Mouse (Mus musculus): Measurements from ENCODE around the gene Plcb4.

Gene Plcb4

DNA sequence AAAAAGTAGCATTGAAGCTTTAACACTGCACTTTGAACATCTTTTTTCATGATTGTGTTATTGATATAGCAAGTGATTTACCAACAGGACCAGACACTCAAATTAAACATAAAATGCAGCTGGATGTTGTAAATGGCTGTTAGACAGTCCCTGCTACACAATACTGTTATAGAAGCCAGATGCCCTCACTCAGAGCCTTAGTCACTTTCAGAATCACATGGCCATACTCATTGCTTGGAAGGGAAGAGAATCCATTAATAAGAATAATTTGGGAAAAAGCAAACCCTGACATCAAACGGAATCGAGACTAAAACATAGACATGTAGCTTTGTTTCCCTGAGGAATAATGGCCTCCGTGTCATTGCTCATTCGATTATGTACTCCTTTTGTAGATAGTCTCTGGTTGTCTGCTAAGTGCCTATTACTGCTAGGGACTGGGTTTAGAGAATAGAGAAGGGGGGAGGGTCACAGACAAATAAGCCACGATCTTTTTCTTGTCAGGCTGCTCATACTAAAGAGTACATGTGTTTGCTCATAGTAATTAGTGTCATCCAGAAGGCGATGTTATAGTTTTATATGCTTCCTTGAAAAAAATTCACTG, 197.2 kb downstream of the Plcb4 start:
- in situ Hi-C loops (cut with MboI) = no loop called here

DNA sequence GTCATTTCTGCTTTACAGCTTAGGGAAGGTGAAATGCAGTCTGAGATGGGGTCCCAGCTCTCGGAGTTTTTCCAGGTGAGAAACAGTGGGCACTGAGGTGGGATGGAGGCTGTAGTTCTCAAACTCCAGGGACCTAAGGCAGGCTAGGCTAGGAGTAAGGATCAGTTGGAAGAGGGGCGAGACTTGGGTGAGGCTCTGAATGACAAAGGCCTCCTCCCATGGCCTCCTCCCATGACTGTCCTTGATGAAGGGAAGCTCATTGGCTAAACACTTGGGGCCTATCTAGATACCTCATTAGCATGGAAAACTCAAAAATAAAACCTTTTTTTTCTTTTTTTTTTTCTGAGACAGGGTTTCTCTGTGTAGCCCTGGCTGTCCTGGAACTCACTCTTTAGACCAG, 198.0 kb downstream of the Plcb4 start:
- in situ Hi-C loops (cut with MboI) = no loop called here

DNA sequence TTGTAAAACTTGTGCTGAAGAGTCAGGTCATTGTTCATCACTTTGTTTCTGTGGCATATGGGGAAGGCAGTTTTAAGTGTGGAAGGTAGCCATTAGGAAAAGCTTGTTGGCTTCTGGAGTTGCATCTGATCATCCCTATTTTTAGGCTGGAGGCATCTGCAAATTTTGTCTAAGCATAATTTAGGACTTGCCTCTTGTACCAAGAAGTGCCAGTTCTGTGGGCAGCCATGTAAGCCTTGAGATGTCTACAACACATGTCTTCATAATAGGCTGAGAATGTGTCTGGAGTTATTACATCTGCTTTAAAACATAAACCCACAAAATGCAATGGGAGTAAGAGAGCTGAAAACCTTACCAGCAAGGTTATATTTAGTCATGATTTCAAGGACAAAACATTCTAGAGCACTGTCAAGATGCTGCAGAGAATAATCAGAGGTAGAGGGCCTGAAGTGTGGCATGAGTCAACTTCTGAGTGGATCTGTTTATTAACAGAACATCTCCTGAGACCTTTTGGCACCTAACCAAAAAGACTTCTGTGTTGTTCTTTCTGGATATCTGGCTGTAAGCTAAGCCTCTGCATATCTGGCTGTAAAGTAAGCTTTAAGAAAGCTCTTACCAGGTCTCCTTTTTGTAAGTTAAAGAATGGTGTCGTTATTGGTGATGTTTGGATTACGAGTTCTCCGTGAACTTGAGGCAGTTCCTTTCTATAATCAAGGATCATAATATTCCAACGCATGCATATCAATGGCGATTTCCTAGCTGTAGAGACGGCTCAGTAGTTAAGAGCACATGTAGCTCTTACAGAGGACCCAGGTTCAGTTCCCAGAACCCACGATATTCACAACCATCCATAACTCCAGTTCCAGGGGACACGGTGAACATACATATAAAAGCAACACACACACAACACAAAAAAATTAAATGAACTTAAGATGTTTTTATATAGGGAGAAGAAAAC, 203.0 kb downstream of the Plcb4 start:
- in situ Hi-C loops (cut with MboI) = no loop called here

DNA sequence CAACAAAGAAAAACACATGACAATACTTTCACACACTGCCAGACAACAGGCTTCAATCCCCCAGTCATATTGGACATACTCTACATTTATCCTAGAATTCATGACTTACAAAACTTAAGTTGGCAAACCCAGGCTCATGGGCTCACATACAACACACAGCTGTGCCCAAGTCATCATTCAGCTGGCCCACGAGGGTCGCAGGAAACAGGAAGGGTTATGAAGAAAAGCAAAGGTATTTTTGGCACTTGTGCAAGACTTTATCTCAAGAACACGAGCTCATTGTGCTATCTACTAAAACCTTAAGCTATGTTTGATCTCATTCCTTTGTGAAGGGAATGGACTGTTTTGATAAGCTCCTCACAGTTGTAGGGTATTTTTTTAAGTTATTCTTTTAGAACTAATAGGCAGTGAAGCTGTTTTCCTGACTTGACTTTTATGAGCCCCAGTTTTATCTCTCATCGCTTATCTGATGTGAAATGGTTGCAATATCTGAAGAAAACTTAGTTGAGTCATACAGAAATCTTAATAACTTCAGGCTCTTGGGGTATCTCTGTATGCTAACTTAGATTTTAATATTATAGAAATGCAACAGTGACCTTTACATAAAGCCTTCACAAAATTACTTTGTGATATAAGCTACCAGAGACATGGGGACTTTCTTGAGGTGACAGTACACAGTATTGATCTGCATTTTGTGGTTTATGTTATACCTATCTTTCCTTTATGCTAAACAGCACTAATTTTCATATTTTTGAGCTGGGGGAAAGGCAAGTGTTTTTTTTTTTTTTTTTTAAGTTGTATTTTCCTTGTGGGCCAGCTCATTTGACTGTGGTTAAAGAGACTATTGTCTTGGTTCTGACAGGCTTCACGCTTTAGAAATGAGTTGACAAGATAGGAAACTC, 203.9 kb downstream of the Plcb4 start:
- in situ Hi-C loops (cut with MboI) = no loop called here

DNA sequence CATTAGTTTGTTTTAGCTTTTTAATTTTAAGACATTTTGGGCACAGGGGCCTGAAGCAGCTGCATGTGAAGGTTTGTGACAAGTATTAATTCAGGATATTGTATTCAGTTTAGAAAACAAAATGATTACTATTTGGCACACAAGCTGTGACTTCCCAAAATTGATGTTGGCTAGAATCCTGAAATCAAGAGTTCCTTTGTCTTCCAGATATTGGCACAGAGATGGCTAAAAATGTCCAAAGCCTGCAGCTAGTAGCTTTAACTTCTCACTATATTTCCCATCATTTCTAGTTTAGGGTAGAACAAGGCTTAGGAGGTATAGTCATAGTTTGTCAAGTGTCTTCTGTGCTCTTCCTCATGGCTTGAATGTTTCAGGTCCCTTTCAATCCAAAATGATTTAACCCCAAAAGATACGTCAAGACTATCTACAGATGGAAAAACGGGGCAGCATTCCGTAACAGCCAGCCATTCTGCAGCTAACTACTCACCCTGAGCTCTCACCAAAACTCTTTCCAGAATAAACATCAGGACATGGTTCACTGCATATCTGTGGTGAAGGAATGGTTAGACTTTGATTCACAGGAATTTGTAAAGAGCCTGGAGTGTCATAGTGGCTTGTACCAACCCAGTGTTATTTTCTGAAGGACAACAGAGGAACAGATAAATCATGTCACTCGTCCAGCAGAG, 204.7 kb downstream of the Plcb4 start:
- in situ Hi-C loops (cut with MboI) = no loop called here

DNA sequence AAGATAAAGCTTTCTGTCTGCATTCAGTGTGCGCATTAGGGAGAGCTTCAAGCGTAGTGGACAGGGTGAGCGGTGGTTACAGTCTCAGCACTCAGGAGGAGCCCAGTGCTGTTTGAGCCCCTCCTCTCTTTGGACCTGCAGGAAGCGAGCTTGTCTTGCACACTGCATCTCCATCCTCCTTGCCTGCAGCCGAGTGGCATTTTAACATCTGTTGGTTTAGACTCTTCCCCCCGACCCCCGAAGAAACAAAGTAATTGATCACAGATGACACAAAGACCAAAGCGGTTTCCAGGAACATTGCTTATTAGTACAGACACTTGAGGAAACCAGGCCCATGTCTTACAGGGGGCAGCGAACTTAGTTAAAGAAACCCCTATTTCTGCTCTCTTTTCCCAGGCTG, 207.6 kb downstream of the Plcb4 start:
- in situ Hi-C loops (cut with MboI) = no loop called here

DNA sequence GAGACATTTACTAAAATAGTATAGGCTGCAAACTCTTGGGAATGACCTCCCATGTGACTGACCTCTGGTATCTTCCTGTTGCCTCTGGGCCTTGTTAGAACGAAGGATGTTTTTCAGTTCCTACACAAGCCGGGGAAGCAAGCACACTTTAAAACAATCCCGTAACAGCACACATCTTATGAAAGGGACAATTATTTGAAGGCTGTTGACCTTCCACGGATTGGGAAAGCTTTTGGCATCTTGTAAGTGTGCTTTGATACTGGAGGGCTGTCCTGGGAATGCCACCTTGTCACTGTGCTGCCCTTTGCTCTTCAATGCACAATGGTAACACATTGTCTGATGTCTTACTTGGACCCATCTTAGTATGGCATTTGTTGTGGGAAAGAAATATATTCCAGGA, 208.0 kb downstream of the Plcb4 start:
- in situ Hi-C loops (cut with MboI) = no loop called here

DNA sequence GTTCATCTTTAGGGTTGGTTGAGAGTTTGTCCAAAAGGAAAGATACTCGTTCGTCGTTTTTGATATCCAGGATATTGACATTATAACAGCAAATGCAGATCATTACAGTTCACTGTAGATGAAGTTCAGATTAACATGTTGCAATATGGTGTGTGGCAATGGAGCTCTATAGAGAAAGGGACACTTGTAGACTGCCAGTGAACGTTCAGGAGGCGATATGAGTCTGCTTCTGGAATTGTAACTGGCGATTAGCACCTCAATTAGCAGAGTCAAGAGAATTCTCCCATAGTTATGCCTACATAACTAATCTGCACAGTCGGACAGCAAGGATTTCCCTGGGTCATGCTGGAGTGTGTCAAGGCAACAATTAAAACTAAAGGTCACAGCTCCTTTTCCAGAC, 210.8 kb downstream of the Plcb4 start:
- in situ Hi-C loops (cut with MboI) = no loop called here

DNA sequence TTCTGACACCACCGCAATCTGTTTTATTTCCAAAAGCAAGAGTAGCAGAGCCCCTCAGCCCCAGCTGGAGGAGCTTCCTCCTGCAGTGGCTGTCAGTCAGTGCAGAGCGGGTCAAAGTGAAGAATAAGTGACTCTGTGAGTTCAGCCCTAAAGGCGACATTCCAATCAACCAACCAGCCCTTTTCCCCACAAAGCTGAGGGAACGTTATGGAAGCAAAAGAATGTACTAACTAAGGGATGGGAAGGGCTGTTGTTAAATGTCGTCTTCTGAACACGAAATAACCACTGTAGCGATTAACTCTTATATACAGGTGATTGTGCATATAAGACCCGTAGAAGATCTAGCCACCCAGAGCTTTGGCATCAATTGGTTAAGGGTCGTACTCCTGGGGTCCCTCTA, 214.3 kb downstream of the Plcb4 start:
- in situ Hi-C loops (cut with MboI) = no loop called here

DNA sequence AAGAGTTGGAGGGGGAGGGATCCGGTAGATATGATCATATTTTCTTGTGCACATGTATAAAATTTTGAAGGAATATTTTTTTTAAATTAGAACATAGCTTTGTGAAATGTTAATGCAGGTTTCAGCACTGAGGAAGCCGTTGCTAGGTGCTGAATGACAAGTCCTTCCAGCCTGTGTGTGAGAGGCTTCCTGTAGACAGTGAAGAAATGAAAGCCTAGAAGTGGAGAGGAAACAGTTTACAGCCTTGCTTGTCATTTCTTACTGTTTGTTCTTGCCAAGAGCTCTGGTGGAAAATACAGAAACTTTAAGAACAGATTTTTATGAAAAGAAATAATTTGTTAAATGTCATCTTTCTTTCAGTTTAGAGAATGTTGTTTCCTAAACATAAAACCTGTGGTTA, 214.9 kb downstream of the Plcb4 start:
- in situ Hi-C loops (cut with MboI) = no loop called here

DNA sequence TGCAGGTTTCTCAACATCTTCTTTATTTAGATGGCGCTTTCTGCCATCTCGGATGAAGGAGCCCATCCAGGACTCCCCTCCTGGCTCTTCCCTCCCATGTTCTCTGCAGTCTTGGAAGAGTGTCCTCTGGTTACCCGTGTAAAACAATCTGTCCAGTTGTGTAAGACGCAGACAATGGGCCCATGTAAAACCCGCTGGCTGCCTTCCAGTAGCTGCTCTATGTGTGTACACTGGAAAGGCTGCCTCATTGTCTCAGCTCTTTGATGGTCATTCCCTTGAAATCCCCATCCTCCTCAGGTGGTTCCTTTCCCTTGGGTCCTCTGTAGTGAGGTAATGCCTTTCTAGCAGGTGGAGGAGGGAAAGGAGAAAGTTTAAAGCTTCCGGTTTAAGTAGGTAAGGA, 216.7 kb downstream of the Plcb4 start:
- in situ Hi-C loops (cut with MboI) = no loop called here

DNA sequence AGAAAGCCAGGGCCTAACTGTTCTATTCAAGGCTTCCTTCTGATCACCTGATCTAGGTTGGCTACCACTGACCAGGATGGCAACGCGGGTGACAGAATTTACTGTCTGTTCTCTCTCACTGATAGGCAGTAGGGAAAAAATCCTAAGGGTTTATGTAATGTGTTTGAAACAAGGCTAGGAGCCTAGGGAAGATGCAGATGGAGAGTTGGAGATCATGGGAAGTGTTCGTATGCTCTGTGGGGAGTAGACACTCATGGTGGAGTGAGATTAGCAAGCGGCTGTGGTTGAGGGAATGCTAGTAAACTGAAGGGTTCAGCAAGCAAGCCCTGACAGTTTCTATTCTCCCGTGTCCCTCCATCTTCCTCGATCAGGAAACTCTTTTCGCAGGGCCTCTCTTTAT, 220.5 kb downstream of the Plcb4 start:
- in situ Hi-C loops (cut with MboI) = no loop called here

DNA sequence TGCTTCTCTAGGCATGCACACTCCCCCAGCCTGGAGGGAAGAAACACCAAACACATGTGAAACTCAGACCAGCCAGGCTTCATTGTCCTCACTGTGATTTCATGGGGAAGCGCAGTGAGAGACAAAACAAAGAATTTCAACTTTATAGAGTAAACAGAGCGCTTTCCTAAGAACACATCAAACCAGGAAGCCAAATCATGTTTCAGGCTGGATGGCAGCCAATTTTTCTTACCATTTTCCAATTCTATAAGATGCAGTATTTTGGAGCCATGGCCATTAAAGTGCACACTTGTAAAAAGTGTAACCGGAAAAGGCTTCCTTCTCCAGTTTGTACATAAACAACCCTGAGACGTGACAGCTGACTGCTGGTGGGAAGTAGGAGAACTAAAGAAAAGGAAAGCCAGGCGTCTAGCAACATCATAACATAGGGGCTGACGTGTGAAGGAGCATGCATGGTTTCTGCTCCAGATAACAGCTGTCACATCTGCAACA, 221.5 kb downstream of the Plcb4 start:
- in situ Hi-C loops (cut with MboI) = no loop called here

DNA sequence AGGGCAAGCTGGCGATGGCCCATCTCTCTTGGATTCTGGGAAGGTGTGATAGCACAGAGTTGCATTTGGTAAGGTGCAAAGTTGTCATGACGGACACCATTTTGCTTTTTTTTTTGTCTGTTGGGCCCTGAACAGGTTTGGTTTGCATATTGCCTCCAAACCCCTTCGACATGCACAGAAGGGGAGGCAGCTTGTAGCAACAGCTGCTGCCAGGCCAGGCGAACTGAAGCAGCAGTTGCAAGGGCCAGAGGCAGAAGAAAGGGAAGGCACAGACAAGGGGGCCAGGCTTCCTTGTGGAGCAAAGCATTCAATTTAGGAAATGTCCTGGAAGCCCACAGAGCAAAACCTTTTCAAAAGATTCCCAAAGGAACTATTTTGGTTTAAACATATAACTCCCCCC, 224.5 kb downstream of the Plcb4 start:
- in situ Hi-C loops (cut with MboI) = no loop called here

DNA sequence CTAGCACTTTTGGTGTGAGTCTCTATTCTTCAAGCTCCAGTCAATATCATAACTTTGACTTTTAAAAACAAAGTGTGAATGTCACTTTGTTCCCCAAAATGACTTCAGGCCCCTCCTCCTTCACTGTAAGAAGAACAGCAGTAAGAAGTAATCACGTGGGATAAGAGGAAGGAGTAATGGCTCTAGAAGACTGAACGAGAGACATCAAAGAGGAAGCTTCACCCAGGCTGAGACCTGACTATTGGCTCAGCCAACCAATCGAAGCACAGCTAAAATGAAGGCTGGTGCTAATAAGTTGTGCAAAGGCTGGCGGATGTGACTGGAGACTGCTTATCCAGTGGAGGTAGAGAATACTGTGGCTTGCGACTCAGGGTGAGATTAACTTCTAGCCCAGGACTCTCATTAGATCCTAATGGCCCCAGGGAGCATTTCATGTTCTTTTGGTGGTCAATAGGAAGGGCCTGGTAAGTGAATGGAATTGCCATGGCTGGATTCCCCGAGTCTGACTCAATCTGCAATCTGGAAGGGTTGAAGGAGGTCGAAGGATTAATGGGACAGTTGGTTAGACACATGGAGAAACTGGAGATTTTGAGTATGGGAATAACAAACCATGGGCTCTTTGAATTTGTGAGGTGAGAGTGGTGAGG, 225.8 kb downstream of the Plcb4 start:
- in situ Hi-C loops (cut with MboI) = no loop called here

DNA sequence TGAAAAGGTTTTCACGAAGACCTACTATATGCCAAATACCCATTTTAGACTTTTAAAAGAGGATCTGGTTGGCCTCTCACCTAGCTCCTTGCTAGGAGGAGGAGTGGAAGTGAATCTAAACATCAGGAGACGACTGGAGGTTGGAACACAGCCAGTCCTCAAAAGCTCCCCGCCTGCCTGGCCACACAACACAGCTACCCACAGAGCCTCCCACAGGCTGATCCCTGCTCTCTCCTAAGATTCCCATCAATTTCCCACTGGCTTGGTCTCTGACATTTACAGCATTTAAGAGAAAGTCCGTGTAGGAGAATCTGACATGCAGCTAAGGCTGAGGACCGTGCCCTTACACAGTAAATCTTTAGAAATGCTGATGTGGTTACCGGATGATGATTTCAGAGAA, 226.8 kb downstream of the Plcb4 start:
- in situ Hi-C loops (cut with MboI) = no loop called here

DNA sequence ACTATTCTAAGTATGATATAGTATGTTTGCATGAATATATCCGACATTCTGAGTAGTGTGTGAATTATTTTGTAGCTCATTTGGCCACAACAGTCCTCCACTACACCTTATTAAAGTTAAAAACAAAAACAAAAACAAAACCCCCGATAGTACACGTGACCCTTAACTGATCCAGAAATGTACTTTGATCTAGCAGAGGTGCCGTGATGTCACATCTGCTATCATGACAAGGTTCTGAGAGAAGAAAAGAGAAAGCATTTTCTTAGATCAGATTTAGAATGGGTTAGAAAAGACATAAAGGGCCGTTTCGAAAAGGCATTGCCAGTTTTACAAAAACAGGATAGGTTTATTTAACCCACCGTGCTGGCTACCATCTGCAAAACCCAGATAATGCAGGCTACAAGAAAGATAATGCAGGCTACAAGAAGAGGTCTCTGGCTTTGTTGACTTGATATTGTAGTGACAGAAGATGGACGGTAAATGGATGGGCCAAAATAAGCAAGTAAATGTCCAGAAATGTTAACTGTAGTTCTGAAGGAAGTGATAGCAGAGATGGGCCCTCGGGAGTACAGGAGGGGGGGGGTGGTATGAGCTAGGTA, 227.4 kb downstream of the Plcb4 start:
- in situ Hi-C loops (cut with MboI) = no loop called here

DNA sequence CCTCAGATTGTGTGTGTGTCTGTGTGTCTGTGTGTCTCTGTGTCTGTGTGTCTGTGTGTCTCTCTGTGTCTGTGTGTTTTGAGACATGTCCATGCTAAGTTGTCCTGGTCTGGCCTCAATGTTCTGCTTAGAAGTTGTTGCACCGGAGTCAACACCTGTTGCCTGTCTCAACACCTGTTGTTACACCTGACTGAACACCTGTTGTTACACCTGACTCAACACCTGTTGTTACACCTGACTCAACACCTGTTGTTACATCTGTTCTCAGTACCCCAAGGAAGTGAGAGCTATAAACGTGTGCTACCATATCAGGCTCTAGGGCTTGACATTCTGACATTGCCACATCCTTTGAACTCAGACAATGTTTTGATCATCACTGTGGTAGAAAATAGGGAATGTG, 229.0 kb downstream of the Plcb4 start:
- in situ Hi-C loops (cut with MboI) = no loop called here

DNA sequence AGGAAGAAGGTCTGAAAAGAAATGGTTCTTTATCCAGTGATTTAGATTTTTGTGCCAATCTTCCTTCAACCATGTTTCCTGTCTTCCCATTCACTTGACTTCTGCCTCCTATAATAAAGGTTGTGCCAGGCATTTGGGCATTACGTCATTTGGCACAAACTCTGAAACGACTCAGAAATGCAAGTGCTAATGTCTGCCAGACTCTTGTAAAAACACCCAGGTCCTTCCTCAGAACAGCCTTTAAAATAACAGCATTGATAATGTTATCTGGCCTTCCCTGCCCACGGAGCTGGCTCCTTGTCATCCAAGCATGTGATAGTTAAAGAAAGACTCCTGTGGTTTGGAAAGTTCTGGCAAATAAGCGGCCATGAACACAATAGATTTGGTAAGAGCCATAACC, 229.4 kb downstream of the Plcb4 start:
- in situ Hi-C loops (cut with MboI) = no loop called here

DNA sequence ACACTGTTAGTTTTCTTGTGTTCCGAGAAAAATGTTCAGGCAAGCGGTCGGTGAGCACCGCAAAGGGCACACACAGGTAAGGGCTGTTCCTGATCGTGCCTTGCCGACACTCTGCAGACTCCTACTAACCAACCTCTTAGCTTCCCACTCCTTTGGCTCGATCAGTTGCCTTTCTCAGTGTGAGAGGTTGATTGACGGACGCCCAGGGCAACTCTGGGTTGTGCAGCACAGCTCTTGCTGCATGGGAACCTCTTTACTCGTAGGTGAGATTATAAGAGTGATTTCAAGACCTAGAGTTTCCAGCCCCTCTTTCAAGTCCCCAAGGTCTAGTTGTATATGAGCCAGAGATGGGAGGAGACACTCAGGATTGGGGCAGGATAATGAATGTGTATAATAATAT, 230.0 kb downstream of the Plcb4 start:
- in situ Hi-C loops (cut with MboI) = no loop called here

DNA sequence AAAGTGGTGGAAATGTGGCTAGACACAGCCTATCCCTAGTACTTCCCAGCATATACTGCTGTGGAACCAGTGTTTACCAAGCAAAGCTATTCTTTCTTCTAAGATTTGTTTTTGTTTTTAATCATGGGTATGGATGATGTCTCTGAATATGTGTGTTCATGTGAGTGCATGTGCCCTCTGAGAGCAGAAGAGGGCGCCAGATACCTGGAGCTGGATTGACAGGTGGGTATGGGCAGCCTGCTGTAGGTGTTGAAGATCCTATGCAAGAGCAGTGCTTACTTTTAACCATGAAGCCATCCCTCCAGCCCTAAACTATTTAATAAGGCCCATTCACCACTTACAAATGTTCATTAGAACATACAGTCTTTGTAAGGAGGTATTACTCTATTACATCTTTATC, 231.3 kb downstream of the Plcb4 start:
- in situ Hi-C loops (cut with MboI) = no loop called here

Data from mature B cell (primary cell).